Mouse (Mus musculus) CH12.LX (cell line): ENCODE data around the gene Irgm2.

Source experiments
- CTCF ChIP-seq, 2 experiments: IDR thresholded peaks in 1 of 2; conservative IDR thresholded peaks in 1 of 2; 2 replicates each; pipeline ENCODE4 v1.5.1; 2011 to 2012; ENCODE audit warnings: low read depth in 2 of 2, low read length in 2 of 2, improper control_type of control experiment in 1 of 2, inconsistent platforms in 1 of 2, mild to moderate bottlenecking in 1 of 2, moderate library complexity in 1 of 2
- ELF1 ChIP-seq: IDR thresholded peaks from 2 replicates; pipeline ENCODE4 v1.6.1; 2014; ENCODE audit warnings: low read depth, mild to moderate bottlenecking, inconsistent platforms, low read length, improper control_type of control experiment
- EP300 ChIP-seq: IDR thresholded peaks from 2 replicates; pipeline ENCODE4 v1.6.1; 2011; ENCODE audit warnings: low read length, improper control_type of control experiment
- ETS1 ChIP-seq: conservative IDR thresholded peaks from 2 replicates; pipeline ENCODE4 v1.6.1; 2012; ENCODE audit warnings: low read depth, mild to moderate bottlenecking, inconsistent platforms, low read length, improper control_type of control experiment, moderate library complexity
- MAZ ChIP-seq: IDR thresholded peaks from 2 replicates; pipeline ENCODE4 v1.6.1; 2012; ENCODE audit warnings: low read depth, mild to moderate bottlenecking, inconsistent platforms, low read length, improper control_type of control experiment, moderate library complexity
- POLR2A ChIP-seq: IDR thresholded peaks from 2 replicates; pipeline ENCODE4 v1.6.1; 2011; ENCODE audit warnings: low read depth, mild to moderate bottlenecking, improper control_type of control experiment, low read length
- POLR2AphosphoS2 ChIP-seq: IDR thresholded peaks from 2 replicates; pipeline ENCODE4 v1.6.1; 2011; ENCODE audit warnings: low read depth, low read length, improper control_type of control experiment

DNA sequence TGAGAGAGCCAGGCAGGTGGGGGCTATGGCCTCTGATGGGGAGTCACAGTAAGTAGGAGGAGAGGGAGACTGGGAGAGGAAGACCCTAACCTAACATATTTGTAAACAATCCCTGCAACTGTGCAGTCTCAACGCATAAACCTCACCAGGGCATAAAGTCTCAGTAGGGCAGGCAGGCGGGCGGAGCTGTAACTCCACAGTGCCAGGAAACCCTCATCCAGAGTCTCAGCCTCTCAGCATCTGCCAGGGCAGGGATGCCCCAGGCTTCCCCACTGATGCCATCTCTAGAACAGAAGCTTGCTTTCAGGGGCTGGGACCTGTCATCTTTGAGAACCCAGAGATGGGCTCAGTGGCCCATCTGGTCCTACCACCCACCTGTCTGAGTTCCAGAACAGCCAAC, 62.9 kb downstream of the Irgm2 start:
- no peak for TF ChIP-seq POLR2A
- no peak for TF ChIP-seq ETS1
- no peak for TF ChIP-seq MAZ
- no peak for TF ChIP-seq CTCF (conservative IDR thresholded peaks at IDR 0.05 in 1 of 2, IDR thresholded peaks at IDR 0.05 in 1 of 2; ENCODE audit: low read depth in 2 of 2, low read length in 2 of 2)
- TF ChIP-seq POLR2AphosphoS2 = no peak
- TF ChIP-seq EP300 = no peak
- TF ChIP-seq ELF1 = no peak
